Mouse (Mus musculus): ENCODE data around the gene Gm9117. TPM values are rescaled to one million over a fixed set of nuclear protein-coding genes. Genes with fewer than 3 reads are reported as not detected.
"Not testable (repeated sequence)": the region's sequence is repeated elsewhere in the genome, so short reads cannot be mapped to it uniquely, and the experiment has no call there.

Gm9117 gene
- total RNA-seq (2022), result not detected

- DNase-seq (ENCODE audit: low spot score in 2 of 2), result not testable (repeated sequence)
Observed at GRCm38 (mm10) chr3:93943443-93943842, at the start of gene Gm9117. Gm9117 (minus strand) TSS chr3:93943543.

- DNase-seq (ENCODE audit: low spot score in 2 of 2), result not testable (repeated sequence)
Observed at GRCm38 (mm10) chr3:93968938-93969337, 25.6 kb upstream of the Gm9117 start.

- DNase-seq (ENCODE audit: low spot score in 2 of 2), result not testable (repeated sequence)
Observed at GRCm38 (mm10) chr3:93961214-93961613, 17.9 kb upstream of the Gm9117 start, which contains the start of gene Tdpoz5. Tdpoz5 (minus strand) TSS chr3:93961314.

- DNase-seq (ENCODE audit: low spot score in 2 of 2), result not testable (repeated sequence)
Observed at GRCm38 (mm10) chr3:93938386-93938785, 5.0 kb downstream of the Gm9117 start.

Other genes starting within 250 kb of the Gm9117 start
- not detected for gene Gm5773, start 170.5 kb downstream of the Gm9117 start, total RNA-seq (2022)
- gene Tdpoz4, start 147.1 kb downstream of the Gm9117 start, total RNA-seq (2022), result not detected
- not detected for gene Tdpoz3, start 117.5 kb downstream of the Gm9117 start, total RNA-seq (2022)
- not detected for gene Tdpoz5, start 17.8 kb upstream of the Gm9117 start, total RNA-seq (2022)
- gene Gm9125, start 111.3 kb upstream of the Gm9117 start, total RNA-seq (2022), result not detected
- gene Gm10697, start 129.1 kb upstream of the Gm9117 start, total RNA-seq (2022), result not detected
- gene Gm10696, start 234.7 kb upstream of the Gm9117 start, total RNA-seq (2022), result not detected

All from left cerebral cortex, adult 8-10 months (tissue).